Mouse (Mus musculus): Measurements from ENCODE around the gene Cd248. TPM values are rescaled to one million over a fixed set of nuclear protein-coding genes. Genes with fewer than 3 reads are reported as not detected.
A peak's percentile ranks its signal among the peaks of the same experiment; 100 is the strongest.

Cd248 gene
- polyA plus RNA-seq, 1 experiment from 2014 or later, result 23.0 TPM

GRCm38 (mm10) chr19:5089324-5089723 lies 21.4 kb downstream of the Cd248 start:
- Histone ChIP-seq H3K4me3 (ENCODE audit: low read depth, low read length) (peak overlapping the region; percentile 91), H3K4me2 (replicated peaks; ENCODE audit: low read depth) (peak overlapping the region; percentile 81), H3K27ac (ENCODE audit: low read depth, low read length) (peak overlapping the region; percentile 95; the same call in 1 of the 2 replicates), H3K27me3 (replicated peaks; ENCODE audit: control insufficient read depth, insufficient read depth, low read length) (peaks cover 21% of the 10 kb centered on the region), H3K4me1 (replicated peaks; ENCODE audit: control insufficient read depth, insufficient read depth, low read length) (peaks cover 8% of the 10 kb centered on the region; the same call in 1 of the 2 replicates), H3K36me3 (ENCODE audit: control insufficient read depth, insufficient read depth) (peaks cover 39% of the 10 kb centered on the region), H3K9me3 (ENCODE audit: control insufficient read depth) (no peaks in the 10 kb centered on the region), H3K9ac (ENCODE audit: low read depth, low read length) (peak overlapping the region; percentile 78)
- no peak for ATAC-seq
- TF ChIP-seq CTCF (IDR thresholded peaks at IDR 0.05; ENCODE audit: low read depth), result no peak
- WGBS, result 87% methylated on average over 4 of the region's 4 CpGs

- Histone ChIP-seq H3K36me3 (ENCODE audit: control insufficient read depth, insufficient read depth) (peaks cover 39% of the 10 kb centered on the region), H3K9me3 (ENCODE audit: control insufficient read depth) (no peaks in the 10 kb centered on the region), H3K27me3 (replicated peaks; ENCODE audit: control insufficient read depth, insufficient read depth, low read length) (no peaks in the 10 kb centered on the region), H3K4me1 (replicated peaks; ENCODE audit: control insufficient read depth, insufficient read depth, low read length) (peaks cover 8% of the 10 kb centered on the region; the same call in 1 of the 2 replicates), H3K4me3 (ENCODE audit: low read depth, low read length) (no peak overlapping the region), H3K27ac (ENCODE audit: low read depth, low read length) (no peak overlapping the region), H3K4me2 (replicated peaks; ENCODE audit: low read depth) (no peak overlapping the region), H3K9ac (ENCODE audit: low read depth, low read length) (no peak overlapping the region)
- WGBS, result 92% methylated on average over 10 of the region's 10 CpGs
- TF ChIP-seq CTCF (IDR thresholded peaks at IDR 0.05; ENCODE audit: low read depth), result no peak
- no peak for ATAC-seq
These were observed 24.2 kb downstream of the Cd248 start for GRCm38 (mm10) chr19:5092083-5092482.

- no peak for TF ChIP-seq CTCF (IDR thresholded peaks at IDR 0.05; ENCODE audit: low read depth)
- H3K9ac ChIP-seq (ENCODE audit: low read depth, low read length), result no peak overlapping the region
- WGBS, result 73% methylated on average over 12 of the region's 12 CpGs
- peaks cover 39% of the 10 kb centered on the region for H3K36me3 ChIP-seq (ENCODE audit: control insufficient read depth, insufficient read depth)
- H3K9me3 ChIP-seq (ENCODE audit: control insufficient read depth), result no peaks in the 10 kb centered on the region
- H3K27me3 ChIP-seq (replicated peaks; ENCODE audit: control insufficient read depth, insufficient read depth, low read length), result 0 out of 2 replicates have a peak, but pooled peaks cover 3% of the 10 kb centered on the region
- H3K4me3 ChIP-seq (ENCODE audit: low read depth, low read length), result no peak overlapping the region
- H3K4me2 ChIP-seq (replicated peaks; ENCODE audit: low read depth), result no peak overlapping the region
- ATAC-seq, result no peak
- H3K4me1 ChIP-seq (replicated peaks; ENCODE audit: control insufficient read depth, insufficient read depth, low read length), result peaks cover 12% of the 10 kb centered on the region
- H3K27ac ChIP-seq (ENCODE audit: low read depth, low read length), result no peak overlapping the region
These were observed 25.8 kb downstream of the Cd248 start for GRCm38 (mm10) chr19:5093481-5094242.

- WGBS, result under 1% methylated on average over 21 of the region's 21 CpGs
- Histone ChIP-seq H3K27me3 (replicated peaks; ENCODE audit: control insufficient read depth, insufficient read depth, low read length) (0 out of 2 replicates have a peak, but pooled peaks cover 3% of the 10 kb centered on the region), H3K27ac (ENCODE audit: low read depth, low read length) (no peak overlapping the region), H3K36me3 (ENCODE audit: control insufficient read depth, insufficient read depth) (peaks cover 41% of the 10 kb centered on the region), H3K9ac (ENCODE audit: low read depth, low read length) (no peak overlapping the region), H3K4me3 (ENCODE audit: low read depth, low read length) (no peak overlapping the region), H3K4me1 (replicated peaks; ENCODE audit: control insufficient read depth, insufficient read depth, low read length) (peaks cover 11% of the 10 kb centered on the region), H3K4me2 (replicated peaks; ENCODE audit: low read depth) (no peak overlapping the region), H3K9me3 (ENCODE audit: control insufficient read depth) (no peaks in the 10 kb centered on the region)
- peak; percentile 33 for ATAC-seq
- TF ChIP-seq CTCF (IDR thresholded peaks at IDR 0.05; ENCODE audit: low read depth), result peak; percentile 94
These were observed 26.4 kb downstream of the Cd248 start for GRCm38 (mm10) chr19:5094243-5094632.

- no peak overlapping the region for H3K4me2 ChIP-seq (replicated peaks; ENCODE audit: low read depth)
- H3K27ac ChIP-seq (ENCODE audit: low read depth, low read length), result no peak overlapping the region
- no peak overlapping the region for H3K9ac ChIP-seq (ENCODE audit: low read depth, low read length)
- 0 out of 2 replicates have a peak, but pooled peaks cover 3% of the 10 kb centered on the region for H3K27me3 ChIP-seq (replicated peaks; ENCODE audit: control insufficient read depth, insufficient read depth, low read length)
- peaks cover 9% of the 10 kb centered on the region for H3K4me1 ChIP-seq (replicated peaks; ENCODE audit: control insufficient read depth, insufficient read depth, low read length)
- WGBS, result 45% methylated on average over 11 of the region's 11 CpGs
- H3K36me3 ChIP-seq (ENCODE audit: control insufficient read depth, insufficient read depth), result peaks cover 42% of the 10 kb centered on the region
- no peak overlapping the region for H3K4me3 ChIP-seq (ENCODE audit: low read depth, low read length)
- no peak for TF ChIP-seq CTCF (IDR thresholded peaks at IDR 0.05; ENCODE audit: low read depth)
- ATAC-seq, result no peak
- no peaks in the 10 kb centered on the region for H3K9me3 ChIP-seq (ENCODE audit: control insufficient read depth)
These were observed 27.0 kb downstream of the Cd248 start for GRCm38 (mm10) chr19:5094746-5095417.

- no peak overlapping the region for H3K27ac ChIP-seq (ENCODE audit: low read depth, low read length)
- 14% methylated on average over 9 of the region's 9 CpGs for WGBS
- no peaks in the 10 kb centered on the region for H3K9me3 ChIP-seq (ENCODE audit: control insufficient read depth)
- H3K4me1 ChIP-seq (replicated peaks; ENCODE audit: control insufficient read depth, insufficient read depth, low read length), result peaks cover 9% of the 10 kb centered on the region
- 0 out of 2 replicates have a peak, but pooled peaks cover 3% of the 10 kb centered on the region for H3K27me3 ChIP-seq (replicated peaks; ENCODE audit: control insufficient read depth, insufficient read depth, low read length)
- no peak for ATAC-seq
- H3K4me3 ChIP-seq (ENCODE audit: low read depth, low read length), result no peak overlapping the region
- H3K9ac ChIP-seq (ENCODE audit: low read depth, low read length), result no peak overlapping the region
- H3K4me2 ChIP-seq (replicated peaks; ENCODE audit: low read depth), result no peak overlapping the region
- TF ChIP-seq CTCF (IDR thresholded peaks at IDR 0.05; ENCODE audit: low read depth), result no peak
- H3K36me3 ChIP-seq (ENCODE audit: control insufficient read depth, insufficient read depth), result peaks cover 46% of the 10 kb centered on the region
These were observed 28.1 kb downstream of the Cd248 start for GRCm38 (mm10) chr19:5095887-5096474.

All from intestine, postnatal 0 days (tissue).